Mouse (Mus musculus) heart, adult 18-20 months (tissue): Measurements from ENCODE around the gene Entpd2. TPM values are rescaled to one million over a fixed set of nuclear protein-coding genes. Genes with fewer than 3 reads are reported as not detected.
"Not testable (repeated sequence)": the region's sequence is repeated elsewhere in the genome, so short reads cannot be mapped to it uniquely, and the experiment has no call there.

Source experiments
- DNase-seq, 2 experiments: peaks; one replicate each; pipeline ENCODE4 v3.0.0; 2021 to 2022; ENCODE audit warnings: mixed read lengths in 1 of 2
- total RNA-seq, 2 experiments: library from RNA; stranded (reverse); gene quantifications; 2 replicates each; pipeline ENCODE4 v1.2.3; 2021

Entpd2 gene
- total RNA-seq, 2 experiments from 2014 or later: 13.7 to 14.5 TPM

DNA sequence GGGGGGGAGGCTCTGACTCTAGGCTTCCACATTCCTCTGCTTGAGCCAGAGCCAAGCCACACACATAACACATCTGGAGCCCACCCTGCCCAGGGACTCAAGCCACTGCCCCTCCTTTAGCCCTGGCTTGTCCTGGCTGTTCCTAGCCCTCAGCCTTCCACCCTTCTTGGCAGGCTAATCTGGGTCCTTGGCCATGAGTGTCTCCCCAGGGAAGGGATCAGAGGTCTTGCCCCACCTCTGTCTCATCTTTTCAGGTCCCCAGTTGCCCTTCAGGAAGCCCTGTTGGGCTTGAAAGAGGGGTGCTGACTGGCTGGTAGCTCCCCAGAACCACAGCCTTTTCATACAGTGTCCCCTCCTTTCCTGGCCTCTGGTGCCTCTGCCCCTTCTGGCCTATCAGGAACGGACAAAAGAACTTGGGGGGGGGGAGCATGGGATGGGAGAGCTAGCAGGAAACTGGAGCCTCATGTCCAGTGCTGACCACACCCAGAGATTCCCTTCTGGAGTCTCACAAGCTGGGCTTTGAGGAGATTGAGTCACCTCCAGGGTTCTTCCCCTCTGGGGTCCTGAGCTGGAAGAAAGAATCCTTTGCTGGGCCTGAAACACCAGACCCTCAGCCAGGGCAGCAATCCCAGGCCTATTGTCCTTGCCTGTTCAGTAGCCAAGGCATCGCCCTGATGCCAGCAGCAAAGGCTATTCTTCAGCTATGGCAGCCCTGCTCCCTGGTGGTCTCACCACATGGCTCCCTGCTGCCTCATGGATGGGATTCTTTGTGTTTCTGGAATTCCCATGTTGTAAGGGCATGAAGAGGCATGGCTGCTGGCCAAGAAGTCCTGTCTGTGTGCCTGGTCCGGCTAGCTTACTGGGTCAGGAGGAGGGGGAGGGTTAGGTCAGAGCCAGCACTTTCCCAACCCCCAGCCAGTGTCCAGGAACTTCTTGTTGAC, 1.1 kb upstream of the Entpd2 start:
- peak; percentile 73 to 79 for DNase-seq

DNA sequence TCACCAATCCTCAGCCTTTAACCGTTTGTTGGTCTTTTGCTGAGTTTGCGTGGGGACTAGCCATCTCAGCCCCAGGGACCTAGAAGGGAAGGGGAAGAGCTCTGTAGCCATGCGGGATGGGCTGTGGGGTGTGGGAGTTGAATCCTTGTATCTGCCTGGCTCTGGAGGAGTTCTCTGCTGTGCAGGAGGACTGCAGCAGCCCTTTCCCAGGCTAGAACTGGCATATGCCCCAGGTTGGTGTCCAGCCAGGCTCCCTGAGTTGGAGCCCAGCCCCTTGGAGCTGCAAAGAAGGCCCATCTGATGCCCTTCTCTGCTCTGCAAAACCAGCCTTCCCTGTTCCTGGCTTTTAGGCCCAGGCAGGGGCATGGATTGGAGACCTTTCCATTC, 916 bp downstream of the Entpd2 start:
- DNase-seq: peak; percentile 63 to 73

DNA sequence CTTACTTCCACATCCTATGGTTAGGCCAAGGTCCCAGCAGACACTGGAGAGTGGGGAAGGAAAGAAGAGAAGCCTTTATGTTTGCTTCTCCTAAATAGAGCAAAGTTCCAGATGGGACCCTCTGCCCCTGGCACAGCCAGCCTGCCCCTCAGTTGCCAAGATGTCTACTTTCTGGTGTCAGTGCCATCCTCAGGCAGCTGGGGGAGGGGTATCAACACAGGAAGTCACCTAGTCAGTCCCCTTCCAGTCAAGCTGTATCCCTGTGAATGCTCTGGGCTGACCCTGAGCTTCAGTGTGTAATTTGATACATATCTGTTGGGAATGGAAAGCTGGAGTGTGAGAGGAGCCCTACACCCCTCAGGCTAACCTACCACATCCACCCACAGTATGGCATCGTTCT, 1.3 kb downstream of the Entpd2 start:
- no peak for DNase-seq

DNA sequence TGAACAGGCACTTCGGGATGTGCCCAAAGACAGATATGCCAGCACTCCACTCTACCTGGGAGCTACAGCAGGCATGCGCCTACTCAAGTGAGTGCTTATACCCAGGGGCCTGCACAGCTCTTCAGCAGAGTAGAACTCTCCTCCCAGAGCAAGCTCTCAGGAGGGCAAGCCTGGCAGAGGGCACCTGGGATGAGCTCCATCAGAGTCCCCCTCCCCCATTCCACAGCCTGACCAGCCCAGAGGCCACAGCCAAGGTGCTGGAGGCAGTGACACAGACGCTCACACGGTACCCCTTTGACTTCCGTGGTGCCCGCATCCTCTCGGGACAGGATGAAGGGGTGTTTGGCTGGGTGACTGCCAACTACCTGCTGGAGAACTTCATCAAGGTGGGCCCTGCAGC, 2.4 kb downstream of the Entpd2 start:
- DNase-seq: no peak

DNA sequence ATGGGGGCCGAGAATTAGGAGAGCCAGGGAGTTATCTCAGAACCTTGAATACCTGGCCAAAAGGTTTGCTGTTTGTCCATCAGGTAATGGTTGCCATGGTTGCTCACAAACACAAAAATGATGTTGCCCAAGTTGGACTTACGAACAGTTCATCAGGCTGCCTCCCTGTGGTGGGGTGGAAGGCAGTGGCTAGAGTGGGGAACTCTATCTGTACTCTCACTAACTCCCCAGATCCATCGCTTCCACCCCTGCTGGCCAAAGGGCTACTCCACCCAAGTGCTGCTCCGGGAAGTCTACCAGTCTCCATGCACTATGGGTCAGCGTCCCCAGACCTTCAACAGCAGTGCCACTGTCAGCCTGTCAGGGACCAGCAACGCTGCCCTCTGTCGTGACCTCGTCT, 3.4 kb downstream of the Entpd2 start, which contains the start of gene Npdc1:
Gene Npdc1, plus strand, starts transcription at position 301 of the 400 bp plus-strand sequence.
- no peak for DNase-seq

DNA sequence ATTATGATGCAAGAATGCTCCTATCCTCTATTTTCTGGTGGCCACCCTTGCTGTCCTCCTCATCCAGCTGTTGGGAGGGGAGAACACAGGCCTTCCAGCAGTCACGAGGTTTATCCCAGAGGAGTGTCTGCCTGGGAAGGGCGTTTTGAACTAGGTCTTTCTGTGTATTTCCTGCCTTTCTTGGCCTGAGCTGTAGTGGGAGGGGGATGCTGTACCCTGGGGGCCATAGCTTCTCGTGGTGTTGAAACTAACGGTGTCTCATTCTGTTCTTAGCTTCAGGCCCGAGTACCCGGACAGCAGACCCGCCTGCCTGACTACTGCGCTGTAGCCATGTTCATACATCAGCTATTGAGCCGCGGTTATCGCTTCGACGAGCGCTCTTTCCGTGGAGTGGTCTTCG, 4.6 kb downstream of the Entpd2 start:
- DNase-seq: peak; percentile 76 to 87

DNA sequence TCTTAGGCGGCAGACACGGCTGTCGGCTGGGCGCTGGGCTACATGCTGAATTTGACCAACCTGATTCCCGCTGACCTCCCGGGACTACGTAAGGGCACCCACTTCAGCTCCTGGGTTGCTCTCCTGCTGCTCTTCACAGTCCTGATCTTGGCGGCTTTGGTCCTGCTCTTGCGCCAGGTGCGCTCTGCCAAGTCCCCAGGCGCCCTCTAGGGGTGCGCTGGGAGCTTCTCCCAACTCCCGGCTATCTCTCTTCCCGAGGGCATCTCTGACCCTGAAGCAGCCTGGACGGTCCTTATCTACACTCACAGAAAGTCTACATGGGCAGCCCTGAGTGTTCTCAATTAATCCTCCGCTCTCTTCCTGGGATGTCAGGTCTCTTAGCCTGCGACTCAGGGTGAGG, 5.1 kb downstream of the Entpd2 start:
- DNase-seq: peak; percentile 75 to 81

DNA sequence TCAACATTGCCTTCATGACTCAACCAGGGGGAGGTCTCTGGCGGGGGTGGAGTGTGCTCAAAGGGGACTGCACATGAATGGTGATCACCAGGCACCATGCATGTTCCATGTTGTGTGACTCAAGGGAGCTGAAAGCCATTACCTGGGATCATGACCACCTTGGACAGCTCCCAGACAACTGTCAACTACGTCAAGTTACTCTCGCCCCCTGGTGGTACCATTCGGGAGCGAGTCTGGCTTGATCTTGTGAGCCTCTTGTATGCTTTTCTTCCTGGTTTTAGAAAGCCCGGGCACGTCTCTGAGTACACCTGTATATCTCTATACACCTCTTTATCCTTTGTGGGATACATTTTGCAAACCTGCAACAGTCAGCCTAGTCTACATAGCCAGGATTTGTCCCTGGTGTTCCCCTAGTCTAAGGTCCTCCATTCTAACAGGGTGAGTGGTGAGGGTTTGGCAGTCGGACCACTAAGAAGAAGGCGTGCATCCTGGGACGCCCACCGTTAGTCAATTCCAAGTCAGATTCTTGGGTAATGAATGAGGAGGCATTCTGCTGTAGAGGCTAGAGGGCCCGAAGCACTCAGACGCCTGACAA, 6.8 kb downstream of the Entpd2 start:
- peak; percentile 47 to 77 for DNase-seq

DNA sequence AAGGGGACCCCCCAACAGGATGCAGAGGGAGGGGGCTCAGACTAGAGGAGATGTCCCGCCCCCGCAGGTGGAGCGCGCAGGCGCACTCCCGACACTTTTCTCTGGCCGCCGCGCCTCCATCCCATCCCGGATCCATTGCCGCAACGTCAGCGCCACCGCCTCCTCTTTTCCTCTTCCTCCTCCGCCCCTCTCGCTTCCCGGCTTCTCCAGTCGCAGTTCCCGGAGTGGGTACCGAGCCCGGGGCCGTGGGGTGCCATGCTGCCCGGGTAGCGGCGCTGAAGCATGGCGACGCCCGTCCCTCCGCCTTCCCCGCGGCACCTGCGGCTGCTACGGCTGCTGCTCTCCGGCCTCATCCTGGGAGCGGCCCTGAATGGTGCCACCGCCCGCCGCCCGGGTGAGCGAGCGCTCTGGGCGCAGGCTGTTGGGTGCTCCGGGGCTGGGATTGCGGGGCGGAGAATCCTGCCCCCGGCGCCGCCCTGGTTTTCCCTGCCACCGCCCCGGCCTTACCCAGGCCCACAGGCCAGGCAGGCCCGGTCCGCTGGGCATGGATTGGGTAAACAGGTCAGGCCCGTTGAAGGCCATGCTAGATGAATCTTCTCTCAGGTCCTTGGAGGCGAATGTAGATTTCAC, 7.4 kb downstream of the Entpd2 start:
- DNase-seq: peak; percentile 82 to 84

DNA sequence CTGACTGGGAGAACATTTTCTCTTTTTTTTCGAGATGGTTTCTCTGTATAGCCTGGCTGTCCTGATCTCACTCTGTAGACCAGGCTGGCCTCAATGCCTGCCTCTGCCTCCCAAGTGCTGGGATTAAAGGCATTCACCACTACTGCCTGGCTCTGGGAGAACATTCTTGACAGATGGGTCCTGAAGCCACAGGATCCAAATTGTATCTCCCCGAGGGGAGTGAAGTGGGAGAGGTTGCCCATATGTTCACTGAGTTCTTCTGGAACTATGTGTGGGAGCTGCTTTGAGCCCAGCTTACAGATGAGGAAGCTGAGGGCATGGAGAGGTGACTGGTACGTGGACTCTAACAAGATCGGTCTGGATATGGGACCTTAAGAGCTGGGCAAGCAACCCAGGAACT, 8.3 kb downstream of the Entpd2 start:
- no peak for DNase-seq

DNA sequence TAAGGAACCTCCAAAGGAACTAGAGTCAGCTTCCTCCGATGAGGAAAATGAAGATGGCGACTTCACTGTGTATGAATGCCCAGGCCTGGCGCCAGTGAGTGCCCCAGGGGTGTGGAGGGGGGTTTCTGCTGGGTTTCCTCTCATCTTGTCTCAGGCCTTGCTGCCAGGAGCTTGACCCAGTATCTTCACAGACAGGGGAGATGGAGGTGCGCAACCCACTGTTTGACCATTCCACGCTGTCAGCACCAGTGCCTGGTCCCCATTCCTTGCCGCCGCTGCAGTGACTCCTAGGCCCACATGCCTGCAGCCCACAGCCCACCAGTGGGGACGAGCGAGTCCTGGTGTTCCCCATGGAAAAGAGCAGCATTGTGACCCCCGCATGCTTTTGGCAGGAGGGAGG, 13.2 kb downstream of the Entpd2 start:
- DNase-seq: no peak

DNA sequence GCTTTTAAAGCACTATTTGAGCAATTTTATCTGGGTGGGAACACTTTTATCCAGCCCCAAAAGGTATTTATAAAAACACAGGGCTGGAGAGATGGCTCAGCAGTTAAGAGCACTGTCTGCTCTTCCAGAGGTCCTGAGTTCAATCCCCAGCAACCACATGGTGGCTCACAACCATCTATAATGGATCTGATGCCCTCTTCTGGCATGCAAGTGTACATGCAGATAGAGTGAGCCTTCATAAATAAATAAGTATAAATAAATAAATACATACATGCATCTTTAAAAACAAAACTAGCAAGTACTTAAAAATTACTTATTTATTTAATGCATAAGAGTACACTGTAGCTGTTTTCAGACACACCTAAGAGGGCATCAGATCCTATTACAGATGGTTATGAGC, 17.8 kb downstream of the Entpd2 start:
- DNase-seq: not testable (repeated sequence)

DNA sequence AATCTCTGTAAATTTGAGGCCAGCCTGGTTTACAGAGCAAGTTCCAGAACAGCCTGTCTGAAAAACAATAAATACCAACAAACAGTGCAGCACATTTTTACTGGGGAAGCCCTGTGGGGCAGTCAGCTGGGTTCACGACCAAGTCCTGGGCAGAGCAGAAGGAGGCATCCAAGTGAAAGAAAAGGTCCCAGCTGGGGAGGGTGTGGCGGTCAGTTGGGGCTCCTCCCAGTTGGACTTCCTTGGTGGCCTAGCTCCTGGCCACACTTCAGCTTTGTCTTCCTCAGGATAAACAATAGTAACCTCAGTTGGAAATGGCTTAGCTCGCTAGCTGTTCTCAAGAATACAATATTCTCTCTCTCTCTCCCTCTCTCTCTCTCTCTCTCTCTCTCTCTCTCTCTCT, 21.8 kb downstream of the Entpd2 start:
- peak; percentile 37 to 62 for DNase-seq

DNA sequence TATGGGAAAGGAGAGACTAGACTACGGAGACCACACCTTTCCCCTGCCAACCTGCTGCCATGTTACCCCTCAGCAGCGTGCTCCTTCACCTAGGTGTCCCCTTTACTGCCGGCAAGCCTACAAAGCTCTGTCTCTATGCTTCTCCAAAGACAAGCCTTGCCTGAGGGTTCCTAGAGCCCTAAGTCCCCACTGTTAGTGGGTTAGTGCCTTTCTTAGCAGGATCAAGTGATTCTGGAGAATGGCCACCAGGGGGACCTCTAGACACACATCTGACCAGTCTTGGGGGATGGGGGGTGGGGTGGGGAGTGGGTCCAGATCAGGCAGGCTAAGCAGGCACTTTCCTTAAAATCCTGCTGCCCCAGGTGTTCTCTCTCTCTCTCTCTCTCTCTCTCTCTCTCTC, 26.2 kb downstream of the Entpd2 start:
- DNase-seq: peak; percentile 39 to 65

DNA sequence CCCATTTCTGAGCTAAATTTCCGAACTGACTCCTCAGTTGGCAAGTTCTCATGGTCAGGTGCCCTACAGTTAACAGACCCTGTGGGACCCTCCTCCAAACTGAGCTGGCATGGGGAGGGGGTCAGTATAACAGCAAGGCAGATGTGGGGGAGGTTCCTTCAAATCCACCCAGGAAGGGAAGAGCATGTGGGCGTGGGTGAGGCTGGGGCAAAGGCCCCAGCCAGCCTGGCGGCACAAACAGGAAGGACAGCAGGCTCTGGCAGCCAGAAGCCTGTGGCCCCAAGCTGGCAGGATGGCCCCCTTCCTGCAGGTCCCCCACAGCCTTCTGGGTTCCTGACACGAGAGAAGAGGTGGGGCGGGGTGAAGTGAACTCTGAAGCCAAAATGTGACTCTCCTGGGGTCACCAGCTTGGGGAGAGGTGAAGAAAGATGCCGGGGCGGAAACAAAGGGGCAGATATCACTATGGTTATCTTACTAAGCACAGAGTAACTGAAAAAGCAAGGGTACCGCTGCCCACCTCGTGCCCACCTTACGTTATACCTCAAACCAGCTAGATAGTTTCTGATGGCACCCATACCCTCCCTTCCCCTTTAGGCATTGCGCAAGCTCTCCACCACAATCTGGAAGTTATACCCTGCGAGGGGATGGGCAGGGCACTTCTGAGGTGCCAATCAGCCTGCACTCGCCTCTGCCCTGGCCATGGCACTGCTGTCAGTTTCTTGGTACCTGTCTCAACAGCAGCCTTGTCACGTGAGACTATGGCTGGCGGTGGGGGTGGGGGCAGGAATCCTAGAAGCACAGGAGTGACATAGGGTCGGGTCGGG, 27.1 kb downstream of the Entpd2 start, which contains the start of gene Fut7:
Gene Fut7, plus strand, starts transcription at position 681 of the 824 bp plus-strand sequence.
- peak; percentile 34 to 44 for DNase-seq

DNA sequence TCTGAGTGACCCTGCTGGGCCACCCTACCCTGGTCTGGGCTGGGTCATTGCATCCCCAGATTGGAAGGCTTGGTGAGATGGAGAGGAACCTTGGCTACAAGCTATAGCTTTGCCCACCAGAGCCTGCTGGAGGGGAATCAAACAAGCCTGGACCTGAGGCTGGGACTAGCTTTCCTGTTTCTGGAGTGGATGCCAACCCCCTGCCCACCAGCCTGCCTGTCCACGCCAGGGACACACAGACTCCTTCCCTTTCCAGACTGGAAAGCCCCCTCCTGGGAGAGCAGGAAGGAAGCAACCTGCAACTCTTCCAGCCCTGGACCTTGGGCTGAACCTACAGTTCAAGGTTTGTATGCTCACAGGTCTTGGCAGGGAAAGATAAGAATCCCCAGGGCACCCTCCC, 28.0 kb downstream of the Entpd2 start:
- no peak for DNase-seq

DNA sequence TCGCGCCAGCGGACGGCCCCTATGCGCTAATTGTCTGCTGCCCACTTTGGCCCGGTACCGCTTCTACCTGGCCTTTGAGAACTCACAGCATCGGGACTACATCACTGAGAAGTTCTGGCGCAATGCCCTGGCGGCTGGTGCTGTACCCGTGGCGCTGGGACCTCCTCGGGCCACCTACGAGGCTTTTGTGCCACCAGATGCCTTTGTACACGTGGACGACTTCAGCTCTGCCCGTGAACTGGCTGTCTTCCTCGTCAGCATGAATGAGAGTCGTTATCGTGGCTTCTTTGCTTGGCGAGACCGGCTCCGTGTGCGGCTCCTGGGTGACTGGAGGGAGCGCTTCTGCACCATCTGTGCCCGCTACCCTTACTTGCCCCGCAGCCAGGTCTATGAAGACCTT, 29.8 kb downstream of the Entpd2 start:
- no peak for DNase-seq

DNA sequence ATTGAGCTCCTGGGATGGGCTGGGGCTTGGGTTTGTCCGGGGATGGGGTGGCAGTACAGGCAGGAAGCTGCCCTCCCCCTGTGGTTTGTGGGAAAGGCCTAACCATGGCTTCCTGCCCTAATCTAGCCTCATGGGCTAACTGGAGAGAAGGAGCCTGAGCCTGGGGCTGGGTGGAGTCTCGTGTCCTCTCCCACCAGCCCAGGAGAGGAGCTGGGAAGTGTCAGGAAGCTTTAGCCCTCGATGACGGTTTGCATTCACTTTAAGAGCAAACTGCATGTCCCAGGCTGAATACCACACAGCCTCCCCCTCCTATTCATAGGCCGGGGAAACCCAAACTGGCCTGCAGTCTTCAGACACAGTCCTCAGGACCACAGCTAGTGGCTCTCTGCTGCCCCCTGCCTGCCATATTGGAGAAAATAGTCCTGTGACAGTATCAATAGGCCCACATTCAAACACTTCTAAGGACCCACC, 31.1 kb downstream of the Entpd2 start:
- DNase-seq: peak; percentile 68 to 87

DNA sequence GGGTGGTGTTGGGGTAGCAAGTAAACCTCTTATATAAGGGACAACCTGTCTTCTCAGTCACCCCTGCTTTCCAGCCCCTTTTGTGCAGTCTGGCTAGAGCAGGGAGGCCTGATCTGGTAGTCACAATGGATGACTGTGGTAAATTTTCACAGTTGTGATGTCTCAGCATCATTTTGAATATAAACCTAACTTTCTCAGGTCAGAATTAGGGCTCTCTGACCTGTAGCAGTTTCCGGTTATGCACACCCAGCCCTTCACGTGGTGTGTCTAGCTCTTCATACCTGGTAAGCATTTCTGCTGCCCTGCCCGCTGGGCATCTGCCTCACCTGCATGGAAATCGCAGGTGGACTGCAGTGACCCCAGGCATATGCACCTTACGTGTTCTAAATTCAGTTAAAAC, 31.6 kb downstream of the Entpd2 start:
- no peak for DNase-seq

DNA sequence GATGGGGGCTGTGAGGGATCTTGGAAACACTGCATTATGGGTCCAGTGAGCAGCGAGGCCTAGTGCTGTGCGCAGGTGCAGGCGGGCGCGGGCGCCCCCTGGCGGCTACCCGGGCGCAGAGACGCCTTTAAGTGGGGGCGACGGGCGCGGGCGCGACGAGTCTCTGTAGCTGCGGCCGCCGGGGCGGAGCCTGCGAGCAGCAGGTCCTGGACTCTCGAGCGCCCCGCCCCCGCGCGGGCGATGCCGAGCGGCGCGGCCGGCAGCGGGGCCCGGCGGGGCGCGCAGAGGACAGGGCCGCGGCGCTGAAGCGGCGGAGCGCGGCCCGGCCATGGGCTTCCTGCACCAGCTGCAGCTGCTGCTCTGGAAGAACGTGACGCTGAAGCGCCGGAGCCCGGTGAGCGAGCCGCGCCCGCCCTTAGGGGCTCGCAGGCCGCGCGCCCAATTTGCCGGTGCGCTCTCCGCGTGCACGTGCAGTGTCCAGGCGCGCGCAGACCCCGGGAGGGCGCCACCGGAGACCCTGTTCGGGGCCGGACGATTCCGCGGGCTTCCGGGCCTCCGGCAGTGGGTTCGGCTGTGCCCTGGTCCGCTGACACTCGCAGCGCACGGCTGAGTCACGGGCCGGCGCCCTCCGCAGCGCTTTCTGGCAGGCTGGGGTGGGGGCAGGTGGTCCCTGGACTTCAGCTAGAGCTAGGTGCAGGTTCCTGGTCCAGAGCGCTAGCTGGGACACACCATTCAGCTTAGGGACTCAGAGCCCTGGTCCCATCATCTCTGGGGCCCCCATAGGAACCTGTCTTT, 33.0 kb downstream of the Entpd2 start, which contains the start of gene Abca2:
Gene Abca2, plus strand, starts transcription at position 262 of the 795 bp plus-strand sequence.
- DNase-seq: peak; percentile 91 to 96
